Mouse (Mus musculus) lung, embryonic 14.5 days (tissue): ENCODE measurements around the gene Tada2b. TPM values are rescaled to one million over a fixed set of nuclear protein-coding genes. Genes with fewer than 3 reads are reported as not detected.

Experiments
- ATAC-seq: fragments of 200-750 bp; cut with Nextera tagmentation; 2 replicates; pipeline ENCODE4 v1.8.0; 2017; ENCODE audit warnings: mild to moderate bottlenecking, moderate TSS enrichment, moderate library complexity; ENCODE audit not compliant: insufficient read depth
- DNase-seq: peaks from one replicate; pipeline ENCODE4 v3.0.0-alpha.2; 2015
- H3K27ac ChIP-seq: fragments of 300-500 bp; sonication (generic); 2 replicates; pipeline ENCODE4 v1.5.1; 2014; ENCODE audit warnings: low read depth, mild to moderate bottlenecking, moderate library complexity
- H3K27me3 ChIP-seq: fragments of 300-500 bp; sonication (generic); 2 replicates; pipeline ENCODE4 v1.6.1; 2014; ENCODE audit warnings: low read length, control low read depth; ENCODE audit not compliant: insufficient read depth
- H3K36me3 ChIP-seq: fragments of 300-500 bp; sonication (generic); 2 replicates; pipeline ENCODE4 v1.6.1; 2014; ENCODE audit warnings: control low read depth; ENCODE audit not compliant: insufficient read depth
- H3K4me1 ChIP-seq: fragments of 300-500 bp; sonication (generic); 2 replicates; pipeline ENCODE4 v1.6.1; 2014; ENCODE audit warnings: antibody characterized with exemption, control low read depth; ENCODE audit not compliant: insufficient read depth
- H3K4me2 ChIP-seq: fragments of 300-500 bp; sonication (generic); 2 replicates; pipeline ENCODE4 v1.6.1; 2014; ENCODE audit warnings: mild to moderate bottlenecking
- H3K4me3 ChIP-seq: fragments of 300-500 bp; sonication (generic); 2 replicates; pipeline ENCODE4 v1.5.1; 2014; ENCODE audit warnings: low read depth, low read length
- H3K9ac ChIP-seq: fragments of 300-500 bp; sonication (generic); 2 replicates; pipeline ENCODE4 v1.6.1; 2014
- H3K9me3 ChIP-seq: fragments of 300-500 bp; sonication (generic); 2 replicates; pipeline ENCODE4 v1.6.1; 2016; ENCODE audit warnings: low read depth, low read length, control low read depth
- CTCF ChIP-seq: IDR thresholded peaks from 2 replicates; pipeline ENCODE4 v1.5.1; 2016; ENCODE audit warnings: antibody characterized with exemption, low read depth
- WGBS: fragments of 180-500 bp; shearing (Covaris S2); extraction: QIAGEN DNeasy Blood & Tissue Kit; methylation state at CpG from one replicate; pipeline ENCODE4 v1.1.7; 2014; 5-methylcytosine and 5-hydroxymethylcytosine counted together
- polyA plus RNA-seq: library from polyadenylated mRNA; unstranded; fragments of >200 nt; fragmentation: Nextera tagmentation; extraction: Ambion mirVana; gene quantifications from 2 replicates; pipeline ENCODE4 v1.2.1, GENCODE M21; 2014

Gene Tada2b
- polyA plus RNA-seq, 1 experiment from 2014 or later = 2.7 TPM

DNA sequence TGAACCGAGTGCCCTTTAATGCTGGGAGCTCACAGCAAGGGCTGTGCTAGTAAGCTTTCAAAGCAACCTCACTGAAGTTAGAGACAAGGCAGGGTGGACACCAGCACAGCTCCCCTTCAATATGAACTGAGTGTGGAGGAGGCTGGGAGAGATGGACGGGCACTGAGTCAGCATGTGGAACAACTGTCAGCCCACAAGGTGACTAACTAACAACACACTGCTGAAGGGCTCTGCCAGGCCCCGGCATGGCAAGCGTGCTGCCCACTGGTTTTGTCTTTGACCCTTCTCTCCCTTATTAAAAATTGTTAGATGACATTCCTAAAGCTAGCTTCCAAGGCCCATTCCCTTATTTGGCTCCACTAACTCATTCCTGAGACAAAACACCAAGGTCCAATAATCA lies 26.4 kb downstream of the Tada2b start:
- Histone ChIP-seq H3K27ac (no peak overlapping the region), H3K4me2 (no peak overlapping the region), H3K27me3 (peaks cover 4% of the 10 kb centered on the region; the same call in 1 of the 2 replicates), H3K4me1 (no peaks in the 10 kb centered on the region), H3K9me3 (no peaks in the 10 kb centered on the region), H3K4me3 (no peak overlapping the region), H3K36me3 (no peaks in the 10 kb centered on the region), H3K9ac (no peak overlapping the region)
- ATAC-seq = no peak
- no peak for TF ChIP-seq CTCF
- WGBS = 70% methylated on average over 4 of the region's 4 CpGs
- DNase-seq = no peak

- DNase-seq (no peak), ATAC-seq (no peak)
- Histone ChIP-seq H3K27ac (no peak overlapping the region), H3K9ac (no peak overlapping the region), H3K4me3 (no peak overlapping the region), H3K27me3 (peaks cover 4% of the 10 kb centered on the region; the same call in 1 of the 2 replicates), H3K4me2 (no peak overlapping the region), H3K36me3 (no peaks in the 10 kb centered on the region), H3K9me3 (no peaks in the 10 kb centered on the region), H3K4me1 (no peaks in the 10 kb centered on the region)
- WGBS = 67% methylated on average over 6 of the region's 6 CpGs
- no peak for TF ChIP-seq CTCF
These were observed 31.3 kb downstream of the Tada2b start for GRCm38 (mm10) chr5:36452821-36453220.

DNA sequence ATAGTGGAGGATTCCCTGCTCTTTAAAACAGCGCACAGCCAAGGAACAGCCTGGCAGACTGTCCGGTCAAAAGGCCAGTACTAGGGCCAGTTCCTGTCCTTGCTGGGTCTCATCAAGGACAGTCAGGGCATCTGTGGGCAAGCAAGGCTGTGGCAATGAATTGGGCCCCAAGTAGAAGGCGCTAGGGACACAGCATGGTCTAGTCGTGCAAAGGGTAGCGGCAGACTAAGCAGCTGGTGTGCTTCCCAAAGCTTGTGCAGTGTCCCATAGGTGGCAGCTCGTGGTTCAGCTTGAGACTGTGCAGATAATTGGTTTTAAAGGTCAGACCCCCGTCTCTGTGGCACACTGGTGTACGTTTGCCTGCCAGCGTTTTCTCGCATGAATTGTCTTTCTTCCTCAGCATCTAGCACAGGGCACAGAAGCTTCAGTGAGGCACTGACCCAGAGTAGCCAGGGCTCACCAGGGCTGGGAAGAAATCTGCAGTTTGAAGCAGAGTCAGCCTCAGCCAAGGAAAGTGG lies 32.2 kb downstream of the Tada2b start:
- Histone ChIP-seq H3K4me1 (no peaks in the 10 kb centered on the region), H3K9me3 (no peaks in the 10 kb centered on the region), H3K36me3 (no peaks in the 10 kb centered on the region), H3K4me3 (no peak overlapping the region), H3K27me3 (peaks cover 4% of the 10 kb centered on the region; the same call in 1 of the 2 replicates), H3K9ac (no peak overlapping the region), H3K27ac (no peak overlapping the region), H3K4me2 (no peak overlapping the region)
- DNase-seq (no peak), ATAC-seq (no peak)
- no peak for TF ChIP-seq CTCF
- 74% methylated on average over 10 of the region's 10 CpGs for WGBS

DNA sequence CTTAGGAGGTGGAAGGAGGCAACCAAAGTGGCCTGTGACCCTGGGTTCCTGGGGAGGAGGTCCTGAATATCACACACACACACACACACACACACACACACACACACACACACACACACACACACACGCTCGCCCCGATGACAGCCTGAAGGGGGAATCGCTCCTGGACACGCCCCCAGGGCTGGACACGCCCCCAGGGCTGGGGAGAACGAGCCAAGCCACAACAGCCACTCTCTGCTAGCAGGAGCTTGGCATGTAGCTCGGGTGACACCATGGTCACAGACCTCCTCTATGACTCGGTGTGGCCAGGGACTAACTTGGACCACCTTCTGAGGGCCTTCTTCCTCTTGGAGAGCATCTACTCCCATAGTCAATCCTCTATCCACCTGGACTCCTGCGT lies 33.0 kb downstream of the Tada2b start:
- H3K4me1 ChIP-seq = no peaks in the 10 kb centered on the region
- H3K9me3 ChIP-seq = no peaks in the 10 kb centered on the region
- no peaks in the 10 kb centered on the region for H3K36me3 ChIP-seq
- H3K4me2 ChIP-seq = no peak overlapping the region
- TF ChIP-seq CTCF = no peak
- H3K27ac ChIP-seq = no peak overlapping the region
- ATAC-seq = no peak; the same call in 1 of the 2 replicates
- no peaks in the 10 kb centered on the region; the same call in 1 of the 2 replicates for H3K27me3 ChIP-seq
- H3K9ac ChIP-seq = no peak overlapping the region
- H3K4me3 ChIP-seq = no peak overlapping the region
- WGBS = 16% methylated on average over 8 of the region's 10 CpGs
- DNase-seq = peak; percentile 47

- H3K9me3 ChIP-seq = no peaks in the 10 kb centered on the region
- 50% methylated on average over 6 of the region's 6 CpGs for WGBS
- no peak for ATAC-seq
- H3K4me1 ChIP-seq = no peaks in the 10 kb centered on the region
- H3K4me2 ChIP-seq = no peak overlapping the region
- no peak overlapping the region for H3K4me3 ChIP-seq
- H3K27me3 ChIP-seq = peaks cover 5% of the 10 kb centered on the region; the same call in 1 of the 2 replicates
- H3K36me3 ChIP-seq = no peaks in the 10 kb centered on the region
- DNase-seq = no peak
- no peak overlapping the region for H3K9ac ChIP-seq
- no peak overlapping the region for H3K27ac ChIP-seq
- TF ChIP-seq CTCF = no peak
These were observed 34.3 kb downstream of the Tada2b start for GRCm38 (mm10) chr5:36449710-36450358.

DNA sequence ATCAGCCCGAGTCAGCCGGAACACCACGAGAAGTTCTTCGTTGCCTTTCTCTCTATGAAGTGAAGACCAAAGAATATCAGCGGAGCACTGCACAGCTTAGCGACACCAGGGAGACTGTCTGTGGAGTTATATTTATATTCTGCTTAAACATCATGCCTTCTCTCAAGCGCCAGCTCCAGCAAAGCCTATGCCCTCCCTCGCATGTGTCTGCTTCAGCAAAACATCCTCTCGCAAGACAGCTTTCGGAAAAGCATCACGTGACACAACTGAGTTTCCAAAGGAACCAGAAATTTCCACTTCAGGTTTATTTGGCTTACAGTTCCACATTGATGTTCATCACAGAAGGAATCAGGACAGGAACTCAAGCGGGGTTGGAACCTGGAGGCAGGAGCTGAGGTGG lies 36.2 kb downstream of the Tada2b start:
- ATAC-seq (no peak), DNase-seq (no peak)
- H3K9me3 ChIP-seq = no peaks in the 10 kb centered on the region
- H3K27ac ChIP-seq = no peak overlapping the region
- H3K9ac ChIP-seq = no peak overlapping the region
- peaks cover 5% of the 10 kb centered on the region; the same call in 1 of the 2 replicates for H3K27me3 ChIP-seq
- H3K4me3 ChIP-seq = no peak overlapping the region
- H3K4me2 ChIP-seq = no peak overlapping the region
- no peak for TF ChIP-seq CTCF
- H3K36me3 ChIP-seq = no peaks in the 10 kb centered on the region
- H3K4me1 ChIP-seq = no peaks in the 10 kb centered on the region
- 86% methylated on average over 12 of the region's 12 CpGs for WGBS

DNA sequence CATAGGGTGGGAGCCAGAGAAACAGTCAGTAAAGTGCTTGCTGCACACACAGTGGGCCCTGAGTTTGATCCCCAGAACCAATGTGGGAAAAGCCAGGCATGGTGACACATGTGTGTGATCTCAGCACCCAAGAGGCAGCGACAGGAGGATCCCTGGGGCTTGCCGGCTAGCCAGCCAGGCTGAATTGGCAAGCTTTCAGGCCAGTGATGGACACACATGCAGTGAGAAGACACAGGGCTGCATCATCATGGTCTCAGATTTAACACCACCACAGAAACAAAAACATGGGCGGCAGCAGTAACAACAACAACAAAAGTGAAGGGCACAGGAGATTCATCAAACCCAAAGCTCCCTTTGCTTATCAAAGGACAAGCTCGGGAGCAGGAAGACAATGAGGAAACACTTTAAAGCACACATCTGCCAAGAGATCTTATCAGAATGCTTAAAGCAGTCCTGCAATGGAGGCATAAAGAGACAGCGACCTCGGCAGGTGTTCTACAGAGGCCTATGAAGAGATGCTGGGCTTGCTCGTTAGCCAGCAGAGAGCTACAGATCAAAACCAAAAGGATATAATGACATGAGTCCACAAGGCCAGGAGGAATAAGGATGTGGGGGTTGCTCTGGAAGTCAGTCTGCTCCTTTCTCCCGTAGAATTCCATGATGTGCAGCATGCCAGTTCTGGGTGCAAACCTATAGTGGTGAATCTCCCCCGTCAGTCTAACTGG lies 37.8 kb downstream of the Tada2b start:
- H3K36me3 ChIP-seq = no peaks in the 10 kb centered on the region
- TF ChIP-seq CTCF = no peak
- H3K4me1 ChIP-seq = no peaks in the 10 kb centered on the region
- peaks cover 5% of the 10 kb centered on the region; the same call in 1 of the 2 replicates for H3K27me3 ChIP-seq
- no peaks in the 10 kb centered on the region for H3K9me3 ChIP-seq
- H3K27ac ChIP-seq = no peak overlapping the region
- no peak overlapping the region for H3K4me3 ChIP-seq
- DNase-seq (no peak), ATAC-seq (no peak)
- H3K9ac ChIP-seq = no peak overlapping the region
- 26% methylated on average over 9 of the region's 9 CpGs for WGBS
- no peak overlapping the region for H3K4me2 ChIP-seq
